Mouse (Mus musculus) cerebral cortex, adult 2 months (tissue): ENCODE measurements around the gene Plekhm3.

Experiments
- WGBS: fragments of 180-500 bp; shearing (Covaris S2); methylation state at CpG from one replicate; pipeline ENCODE4 v1.1.7; 2018; 5-methylcytosine and 5-hydroxymethylcytosine counted together

Plekhm3 gene

DNA sequence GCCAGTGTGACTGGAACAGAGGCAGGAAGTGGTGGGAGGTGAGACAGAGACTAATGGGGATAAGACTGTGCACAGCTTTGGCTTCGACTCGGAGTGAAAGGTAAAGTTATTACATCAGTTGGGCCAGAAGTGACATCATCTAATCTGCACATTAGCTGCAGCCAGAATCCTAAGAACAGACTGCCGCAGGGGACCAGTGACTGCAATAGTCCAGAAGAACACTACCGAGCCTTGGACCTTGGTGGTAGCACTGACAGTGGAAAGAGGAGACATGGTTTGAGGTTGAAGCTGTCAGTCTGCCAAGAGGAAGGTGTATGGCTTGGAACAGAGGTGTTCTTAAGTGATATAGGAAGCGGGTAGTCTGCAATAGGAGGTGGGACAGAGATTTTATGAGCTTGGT lies 80.9 kb downstream of the Plekhm3 start:
- WGBS: 63% methylated on average over 5 of the region's 5 CpGs

DNA sequence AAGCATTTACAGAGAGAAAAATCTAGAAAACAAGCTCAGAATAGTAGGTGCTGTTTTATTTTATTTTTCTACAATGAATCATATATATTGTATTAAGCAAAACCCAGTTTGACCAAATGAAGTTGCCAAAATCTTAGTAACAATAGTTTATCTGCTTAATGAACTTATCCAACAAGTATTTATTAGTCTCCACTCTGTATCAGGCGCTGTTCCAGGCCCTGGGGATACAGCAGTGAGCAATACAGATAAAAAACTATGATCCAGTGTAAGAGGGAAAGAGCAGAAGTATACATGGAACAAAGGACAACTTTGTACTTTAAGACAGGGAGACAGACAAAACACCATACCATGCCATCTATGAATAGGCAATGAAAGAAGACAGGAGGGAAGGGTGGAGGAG lies 81.5 kb downstream of the Plekhm3 start:
- WGBS: 93% methylated on average over 1 of the region's 1 CpGs

DNA sequence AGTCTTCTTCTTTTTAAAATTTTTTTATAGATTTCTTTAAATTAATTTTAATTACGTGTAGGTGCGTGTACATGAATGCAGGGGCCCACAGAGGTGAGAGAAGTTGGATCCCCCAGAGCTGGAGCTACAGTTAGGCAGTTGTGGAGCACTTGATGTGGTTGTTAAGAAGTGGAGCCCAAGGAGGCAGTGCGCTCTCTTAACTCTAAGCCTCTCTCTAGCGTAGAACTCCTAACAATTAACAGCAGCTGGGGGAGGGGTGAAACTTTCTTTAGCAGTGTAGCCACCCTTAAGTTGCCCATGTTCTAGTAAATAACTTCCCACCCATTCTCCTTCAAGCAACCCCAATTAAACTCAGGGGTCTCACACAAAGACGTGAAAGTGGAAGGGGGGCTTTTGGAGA lies 84.7 kb downstream of the Plekhm3 start:
- 86% methylated on average over 5 of the region's 5 CpGs for WGBS

DNA sequence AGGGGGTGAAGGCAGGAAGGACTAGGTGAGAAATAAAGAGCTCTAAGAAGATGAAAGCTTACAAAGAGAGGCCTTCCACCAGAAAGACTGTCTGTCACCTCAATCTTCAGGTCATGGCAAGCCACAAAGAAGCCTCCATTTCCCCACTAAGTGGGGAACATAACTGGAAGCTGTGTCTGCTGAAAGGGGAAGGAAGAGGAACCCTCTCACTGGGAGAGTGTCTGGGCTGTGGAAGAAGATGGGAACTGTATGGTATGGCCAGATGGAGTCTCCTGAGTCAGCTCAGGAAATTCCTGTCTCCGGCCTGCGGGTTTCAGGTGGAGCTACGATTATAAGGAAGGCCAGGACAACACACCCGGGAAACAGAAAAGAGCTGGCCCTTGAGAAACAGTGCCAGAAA lies 88.9 kb downstream of the Plekhm3 start:
- 60% methylated on average over 4 of the region's 4 CpGs for WGBS

DNA sequence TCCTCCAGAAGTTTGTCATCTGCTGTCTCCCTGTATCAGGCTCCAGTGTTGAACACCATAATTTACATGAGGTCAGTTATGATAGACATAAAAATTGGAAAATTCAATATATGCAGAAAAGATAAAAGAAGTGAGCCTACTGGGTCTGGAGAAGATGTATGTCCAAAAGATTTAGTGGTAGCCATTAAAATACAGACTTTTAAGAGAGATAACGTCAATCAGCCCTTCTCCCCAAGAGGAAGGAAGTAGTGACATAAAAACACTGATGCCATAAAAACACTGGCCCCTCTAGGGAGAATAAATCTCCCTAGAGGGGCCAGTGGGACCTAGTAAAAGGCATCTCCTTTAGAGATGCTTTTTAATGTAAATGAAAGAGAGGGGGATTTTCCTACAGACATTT lies 90.5 kb downstream of the Plekhm3 start:
- WGBS: 85% methylated on average over 1 of the region's 1 CpGs

DNA sequence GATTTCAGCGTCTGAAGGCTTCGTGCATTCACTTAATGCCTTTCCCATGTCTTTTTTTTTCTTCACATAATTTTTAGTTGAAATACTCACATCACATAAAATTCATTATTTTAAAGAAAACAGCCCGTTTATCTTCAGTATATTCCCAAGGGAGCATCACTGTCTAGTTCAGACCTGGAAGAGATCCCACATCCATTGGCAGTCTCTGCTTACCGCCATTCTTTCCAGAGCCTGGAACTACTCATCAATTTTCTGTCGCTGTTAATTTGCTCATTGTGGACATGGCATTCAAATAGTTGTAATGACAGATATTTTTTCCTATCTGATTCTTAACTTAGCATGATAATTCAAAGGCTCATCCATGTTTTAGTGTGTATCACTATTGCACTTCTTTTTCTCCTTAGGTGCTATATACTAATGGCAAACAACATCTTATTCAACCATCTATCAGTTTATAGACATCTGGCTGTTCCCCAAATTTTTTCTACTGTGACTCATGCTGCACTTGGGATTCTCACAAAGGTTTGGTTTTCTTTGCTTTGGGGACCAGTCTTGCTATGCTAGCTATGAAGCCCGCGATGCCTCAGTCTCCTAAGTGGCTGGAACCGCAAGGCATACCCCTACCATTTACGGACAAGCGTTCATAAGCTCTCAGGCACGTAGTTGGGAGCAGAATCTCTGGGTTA lies 96.2 kb downstream of the Plekhm3 start:
- WGBS: 79% methylated on average over 11 of the region's 11 CpGs

DNA sequence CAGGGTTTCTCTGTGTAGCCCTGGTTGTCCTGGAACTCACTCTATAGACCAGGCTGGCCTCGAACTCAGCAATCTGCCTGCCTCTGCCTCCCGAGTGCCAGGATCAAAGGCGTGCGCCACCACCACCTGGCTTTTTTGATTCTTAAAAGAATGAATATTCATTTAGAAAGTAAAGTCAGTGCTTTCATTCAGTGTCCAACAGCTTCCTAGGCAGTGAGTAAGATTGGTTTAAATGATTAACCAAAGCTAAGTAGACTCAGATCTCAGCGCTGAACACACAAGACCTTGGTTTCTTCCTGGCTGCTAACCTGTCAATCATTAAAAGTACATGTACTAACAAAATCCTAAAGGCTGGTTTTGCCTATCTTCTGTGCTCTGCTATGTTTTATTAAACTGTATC lies 96.8 kb downstream of the Plekhm3 start:
- 85% methylated on average over 5 of the region's 5 CpGs for WGBS

DNA sequence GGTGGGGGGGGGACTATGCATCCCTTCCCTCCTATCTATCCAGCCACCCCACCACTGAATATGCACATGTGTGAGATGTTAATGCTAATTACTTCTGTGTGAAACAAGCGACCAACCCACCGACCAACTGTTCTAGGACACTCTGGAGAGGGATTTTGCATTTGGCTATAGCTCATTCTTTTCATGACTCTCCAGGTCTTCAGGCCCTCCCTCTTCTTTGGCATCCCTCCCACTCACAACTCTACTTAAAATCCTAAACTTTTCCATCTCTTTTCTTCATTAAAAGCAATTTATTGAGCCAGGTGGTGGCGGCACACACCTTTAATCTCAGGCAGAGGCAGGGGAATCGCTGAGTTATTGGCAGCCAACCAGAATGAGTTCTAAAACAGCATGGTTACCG lies 101.8 kb downstream of the Plekhm3 start:
- WGBS: 53% methylated on average over 5 of the region's 5 CpGs

DNA sequence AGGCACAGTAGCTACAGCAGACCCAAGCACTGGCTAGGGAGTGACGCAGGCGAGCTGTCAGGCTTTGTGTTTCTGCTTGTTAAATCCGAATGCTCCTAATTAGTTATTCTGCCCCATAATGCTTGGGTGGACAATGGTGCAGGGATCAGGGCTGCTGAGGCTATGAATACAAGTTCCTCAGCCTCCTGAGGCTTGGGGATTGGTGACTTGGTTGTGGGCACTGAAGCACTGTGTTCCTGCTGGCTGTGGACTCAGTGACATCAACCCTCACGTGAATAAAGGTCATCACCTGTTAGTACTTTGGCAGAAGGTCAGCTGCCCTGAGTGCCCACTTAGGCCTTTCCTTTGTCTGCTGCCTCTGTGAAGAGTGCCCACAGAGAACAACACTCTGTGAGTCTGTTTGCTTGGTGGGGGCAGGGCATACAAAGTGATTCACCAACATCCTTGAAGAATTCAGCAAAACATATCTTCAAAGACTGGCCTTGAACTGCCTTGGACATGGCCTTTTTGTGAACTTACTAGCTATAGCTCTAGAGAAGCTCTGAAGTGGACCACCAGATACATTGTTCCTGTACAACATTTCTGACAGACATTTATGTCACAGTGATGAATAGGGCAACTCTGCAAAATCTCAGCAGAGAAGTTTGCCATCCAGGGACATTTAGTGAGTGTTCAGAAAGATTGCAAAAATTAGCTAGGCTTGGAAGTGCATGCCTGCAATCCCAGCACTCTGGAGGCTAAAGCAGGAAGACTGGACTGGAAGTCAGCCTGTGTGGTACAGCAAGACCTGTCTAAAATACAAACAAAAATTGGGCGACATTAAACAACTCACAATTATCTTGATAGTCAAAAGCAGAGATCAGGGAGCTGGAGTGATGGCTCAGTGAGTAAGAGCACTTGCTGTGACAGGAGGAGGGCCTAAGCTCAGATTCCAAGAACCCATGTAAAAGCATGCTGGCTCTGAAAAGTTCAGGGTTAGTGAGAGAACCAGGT lies 102.6 kb downstream of the Plekhm3 start:
- 62% methylated on average over 5 of the region's 5 CpGs for WGBS

DNA sequence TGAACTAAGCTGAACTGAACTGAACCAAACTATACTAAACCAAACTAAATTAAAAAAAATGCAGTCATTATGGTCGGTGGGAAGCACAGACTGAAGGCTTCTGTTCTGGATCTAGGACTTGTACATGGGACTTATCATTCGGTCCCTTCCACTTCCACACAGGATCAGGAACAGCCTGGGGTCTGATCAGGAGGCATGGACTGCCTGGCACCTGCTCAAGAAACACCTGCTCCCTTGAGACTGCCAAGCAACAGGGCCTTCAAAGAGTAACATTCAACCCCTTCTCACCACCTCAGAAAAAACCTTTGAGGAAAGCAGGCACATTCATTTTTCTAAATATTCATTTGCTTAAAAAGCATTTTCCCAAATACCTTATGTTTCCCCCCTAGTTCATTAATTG lies 103.4 kb downstream of the Plekhm3 start:
- 81% methylated on average over 2 of the region's 2 CpGs for WGBS

DNA sequence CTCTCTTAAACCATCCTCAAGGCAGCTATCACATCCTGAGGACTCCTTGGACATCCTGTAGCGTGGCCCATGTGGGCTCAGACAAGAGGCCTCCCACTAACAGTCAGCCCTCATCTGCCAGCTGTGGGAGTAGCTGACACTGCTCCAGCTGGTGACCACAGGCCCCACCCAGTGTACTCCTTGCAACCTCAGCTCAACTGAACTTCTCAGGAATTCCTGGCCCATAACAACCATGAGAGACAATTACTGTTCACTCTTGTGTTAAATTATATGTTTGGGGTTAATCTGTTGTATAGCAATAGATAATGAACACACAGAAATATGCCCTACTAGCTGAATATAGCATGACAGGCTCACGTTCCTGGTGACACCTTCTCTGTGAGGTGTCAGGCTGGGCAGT lies 104.4 kb downstream of the Plekhm3 start:
- WGBS: 67% methylated on average over 2 of the region's 2 CpGs

DNA sequence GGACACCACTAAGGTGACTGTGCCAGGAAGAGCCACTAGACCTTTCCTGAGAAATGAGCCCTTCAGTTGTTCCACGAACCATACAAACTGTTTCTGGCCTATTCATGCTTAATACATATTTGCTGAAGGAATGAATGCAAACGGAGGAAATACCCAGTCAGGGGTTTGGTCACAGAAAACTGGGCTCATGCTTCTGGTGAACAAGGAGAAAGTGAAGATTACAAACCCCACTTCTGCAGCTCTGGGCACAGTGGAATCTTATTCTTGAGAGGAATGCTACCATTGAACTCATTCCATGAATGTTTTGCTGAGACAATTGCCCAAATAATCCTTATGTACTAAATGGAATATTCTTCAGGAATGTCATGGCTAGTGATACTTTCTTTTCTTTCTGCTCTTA lies 106.3 kb downstream of the Plekhm3 start:
- 87% methylated on average over 2 of the region's 2 CpGs for WGBS

DNA sequence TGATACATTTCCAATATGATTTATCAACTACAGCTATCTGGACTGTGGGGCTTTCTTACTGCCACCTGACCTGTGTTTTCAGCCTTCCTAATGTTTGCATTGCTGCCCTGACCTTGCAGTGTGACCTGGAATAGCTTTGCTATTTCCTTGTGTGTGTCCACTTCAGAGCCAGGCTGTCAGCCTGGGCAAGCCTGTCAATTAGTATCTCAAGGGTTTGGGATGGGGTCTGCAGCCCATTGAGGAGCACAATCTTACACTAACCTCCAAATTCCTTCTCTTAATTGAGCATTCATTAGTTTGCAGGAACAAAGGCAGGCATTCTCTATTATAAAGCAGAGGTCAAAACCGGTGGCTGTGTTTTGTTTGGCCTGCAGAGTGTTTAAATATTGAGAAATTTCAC lies 107.6 kb downstream of the Plekhm3 start:
- WGBS: 42% methylated on average over 1 of the region's 1 CpGs

DNA sequence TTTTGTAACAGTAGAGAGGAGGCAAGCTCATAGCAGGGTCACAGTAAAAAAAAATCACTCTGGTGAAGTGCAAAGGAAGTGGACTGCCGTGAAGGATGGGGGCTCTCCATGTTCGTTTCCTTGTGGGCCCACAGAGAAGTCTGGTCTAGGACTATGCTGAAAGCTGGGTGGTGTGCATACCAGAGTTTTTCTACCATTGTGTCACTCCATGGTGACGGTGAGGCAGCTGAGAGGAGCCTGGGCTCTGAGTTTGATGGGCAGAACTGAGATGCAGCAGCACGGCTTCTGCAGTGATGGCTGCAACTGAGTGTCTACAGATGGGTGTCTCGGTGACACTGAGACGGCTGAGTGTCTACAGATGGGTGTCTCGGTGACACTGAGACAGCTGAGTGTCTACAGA lies 108.5 kb downstream of the Plekhm3 start:
- 88% methylated on average over 7 of the region's 7 CpGs for WGBS

DNA sequence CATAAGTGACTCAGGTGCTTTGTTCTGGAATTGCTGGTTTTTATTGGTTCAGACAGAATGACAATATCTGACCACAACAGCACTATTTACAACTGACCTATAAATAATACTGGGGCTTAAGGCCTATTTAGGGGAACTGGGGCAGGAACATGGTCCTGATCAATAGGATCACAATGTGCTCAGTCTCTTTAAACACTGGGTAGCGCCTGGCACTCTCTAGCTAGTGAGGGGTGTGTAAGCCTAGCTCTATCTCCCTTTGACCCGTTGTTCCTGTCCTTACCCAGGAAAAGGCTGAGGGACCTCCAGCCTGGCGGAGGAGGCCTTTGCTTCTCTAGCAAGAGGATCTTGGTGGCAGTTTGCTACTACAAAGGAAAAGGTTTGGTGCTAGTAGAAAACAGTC lies 111.6 kb downstream of the Plekhm3 start:
- WGBS: 83% methylated on average over 3 of the region's 3 CpGs

DNA sequence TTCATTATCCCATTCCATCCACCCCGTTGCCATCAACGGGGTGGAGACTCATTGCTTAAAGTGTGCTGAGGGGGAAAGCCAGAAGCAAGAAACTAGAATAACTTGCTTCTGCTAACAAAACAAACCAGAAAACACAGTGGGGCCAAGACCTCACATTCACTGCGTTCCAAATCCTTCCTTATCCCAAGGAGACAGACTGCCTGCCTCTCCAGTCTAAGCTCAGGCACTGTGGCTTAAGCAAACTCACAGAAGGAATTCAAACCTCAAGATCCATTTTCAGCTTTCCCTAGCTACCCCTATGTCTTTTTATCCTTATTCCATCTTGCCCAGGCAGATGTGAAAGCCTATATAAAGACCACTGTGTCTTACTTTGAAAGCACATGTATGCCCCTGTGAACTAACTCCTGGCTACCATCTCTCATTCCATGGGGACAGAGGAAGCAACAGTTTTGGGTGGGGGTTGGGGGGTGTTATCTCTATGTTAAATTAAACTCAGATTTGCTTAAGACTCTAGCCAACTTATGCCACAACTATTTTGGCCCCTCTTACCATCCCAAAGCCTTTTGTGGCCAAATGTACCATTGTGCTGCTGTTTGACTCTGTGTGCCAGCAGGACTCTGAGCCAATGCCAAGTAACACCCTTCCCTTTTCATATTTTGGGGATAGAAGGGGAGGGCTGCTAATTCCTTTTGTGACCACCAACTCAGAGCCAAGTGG lies 112.6 kb downstream of the Plekhm3 start:
- WGBS: 59% methylated on average over 3 of the region's 3 CpGs

DNA sequence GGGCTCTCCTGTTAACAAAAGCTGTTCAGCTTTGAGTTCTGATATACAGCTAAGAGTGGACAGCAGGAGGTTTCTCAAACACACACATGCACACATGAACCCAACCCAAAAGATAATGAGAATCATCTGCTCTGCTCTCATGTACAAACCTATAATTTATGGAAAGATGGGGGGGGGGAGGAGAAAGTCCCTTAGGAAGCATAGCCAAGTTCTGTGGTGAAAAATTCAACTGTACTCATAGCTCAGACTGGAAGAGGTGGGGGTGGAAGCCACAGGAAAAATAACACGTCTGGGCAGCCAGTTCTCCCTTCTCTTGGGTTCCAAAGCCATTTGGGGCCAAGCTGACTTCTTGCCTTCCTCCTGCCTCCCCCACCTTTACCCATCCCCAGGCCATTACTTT lies 115.7 kb downstream of the Plekhm3 start:
- 20% methylated on average over 1 of the region's 1 CpGs for WGBS

DNA sequence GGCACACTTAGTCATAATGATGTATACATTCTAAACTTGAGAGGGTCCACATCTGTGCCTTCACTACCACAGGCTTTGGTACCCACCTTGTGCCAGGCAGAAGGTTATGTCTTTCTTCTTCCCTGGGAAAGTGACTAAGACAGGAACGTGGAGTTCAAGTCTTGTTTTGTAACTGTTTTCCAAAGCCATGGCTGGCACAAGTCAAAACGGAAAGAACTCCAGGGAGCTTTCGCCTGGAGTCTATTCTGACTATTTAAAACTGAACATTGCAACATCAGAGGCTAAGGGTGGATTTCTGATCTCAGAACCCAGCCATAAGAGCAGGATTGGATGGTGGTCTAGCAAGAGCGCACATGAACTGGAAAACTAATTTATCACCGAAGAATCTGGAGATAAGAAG lies 120.0 kb downstream of the Plekhm3 start:
- WGBS: 85% methylated on average over 5 of the region's 5 CpGs

DNA sequence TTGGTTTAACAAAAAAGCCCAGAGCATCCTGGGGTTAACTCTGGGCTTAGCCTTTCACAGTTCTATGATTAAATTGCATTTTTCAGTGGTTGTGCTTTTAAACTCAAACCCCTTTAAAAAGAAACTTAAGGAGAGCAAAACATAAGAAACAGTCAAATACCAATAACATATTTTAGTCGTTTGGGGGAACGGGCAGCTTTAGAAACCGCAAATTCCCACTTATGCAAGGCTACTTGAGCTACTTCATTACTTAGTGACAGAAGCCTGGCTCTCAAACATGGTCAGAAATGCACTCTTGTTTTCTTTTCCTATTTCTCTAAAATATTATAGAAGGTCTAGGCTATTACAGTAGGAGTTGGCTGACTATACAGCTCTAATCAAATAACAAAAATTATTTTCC lies 120.5 kb downstream of the Plekhm3 start:
- WGBS: 81% methylated on average over 3 of the region's 3 CpGs

DNA sequence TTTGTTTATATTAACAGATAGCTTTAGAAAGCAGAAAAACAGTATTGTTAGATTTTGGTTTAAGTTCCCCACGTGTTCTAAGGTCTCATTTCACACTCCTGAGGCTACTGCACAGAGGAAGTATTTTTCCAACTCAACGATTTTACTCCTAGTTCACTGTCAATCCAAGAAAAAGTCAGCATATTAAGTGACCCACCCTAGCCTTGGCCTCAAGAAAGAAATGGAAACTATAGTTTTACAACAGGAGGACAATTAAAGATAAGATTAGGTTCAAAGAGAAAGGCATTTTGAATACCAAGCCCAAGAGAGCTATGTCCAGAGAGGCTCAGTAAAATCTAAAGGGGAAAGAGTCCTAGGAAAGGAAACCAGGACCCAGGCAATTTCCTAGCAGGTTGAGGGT lies 125.1 kb downstream of the Plekhm3 start:
- 84% methylated on average over 2 of the region's 2 CpGs for whole genome bisulfite sequencing

DNA sequence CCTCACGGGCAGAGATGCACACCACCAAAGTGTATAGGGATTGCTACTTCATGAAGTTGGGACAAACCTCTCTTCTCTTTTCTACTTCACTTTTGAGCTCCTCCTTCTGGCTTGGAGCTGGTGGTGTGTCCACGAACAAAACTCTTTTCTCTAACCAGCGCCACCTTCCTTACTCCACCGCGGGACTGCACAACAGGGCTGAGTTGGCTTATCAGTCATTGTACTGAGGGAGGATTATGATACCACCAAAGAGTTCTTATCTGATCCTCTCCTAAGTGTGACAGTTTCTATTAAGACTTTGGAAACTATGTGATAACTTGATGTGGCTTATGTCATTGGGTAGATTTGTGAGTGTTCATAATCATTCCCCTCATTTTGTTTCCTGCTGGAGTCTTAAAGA lies 129.2 kb downstream of the Plekhm3 start:
- 91% methylated on average over 5 of the region's 5 CpGs for WGBS

DNA sequence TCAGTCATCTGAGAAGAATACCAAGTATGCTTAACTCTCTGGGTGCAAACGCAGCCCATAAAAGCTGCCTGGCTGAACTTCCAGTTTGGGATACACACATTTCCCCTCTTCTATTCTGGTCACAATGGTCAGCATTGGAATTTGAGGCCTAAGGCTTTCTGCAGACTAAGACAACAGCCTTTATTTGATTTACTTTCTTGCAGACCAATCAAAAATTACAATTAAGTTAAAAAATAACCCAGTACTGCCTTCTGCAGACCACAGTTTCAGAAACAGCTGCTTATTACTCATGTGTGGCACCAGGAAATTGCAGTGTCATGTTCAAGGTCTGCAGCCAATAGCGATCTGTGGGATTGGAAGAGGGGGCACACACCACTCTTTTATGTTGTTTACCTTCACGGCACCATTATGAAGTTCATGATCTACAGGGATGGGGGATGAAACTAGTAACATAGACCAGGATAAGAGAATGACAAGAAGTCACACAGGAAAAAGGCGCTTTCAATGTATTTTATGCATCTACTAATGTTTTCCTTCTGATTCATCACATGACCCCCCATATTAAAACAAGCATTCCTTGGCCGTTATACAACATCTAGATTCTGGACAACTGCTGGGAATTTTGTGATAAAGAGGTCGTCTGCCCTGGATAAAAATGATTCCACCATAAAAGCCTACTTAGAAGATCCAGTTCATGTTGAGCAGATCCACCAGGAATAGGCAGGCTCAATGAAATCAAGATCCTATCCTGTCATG lies 130.1 kb downstream of the Plekhm3 start:
- 84% methylated on average over 6 of the region's 6 CpGs for WGBS
